Mouse (Mus musculus): ENCODE results near the gene Phf21a. TPM values are rescaled to one million over a fixed set of nuclear protein-coding genes. Genes with fewer than 3 reads are reported as not detected.
"Not testable (repeated sequence)": the region's sequence is repeated elsewhere in the genome, so short reads cannot be mapped to it uniquely, and the experiment has no call there.

Phf21a gene
- polyA plus RNA-seq, 2 experiments = 1.8 to 4.7 TPM

DNA sequence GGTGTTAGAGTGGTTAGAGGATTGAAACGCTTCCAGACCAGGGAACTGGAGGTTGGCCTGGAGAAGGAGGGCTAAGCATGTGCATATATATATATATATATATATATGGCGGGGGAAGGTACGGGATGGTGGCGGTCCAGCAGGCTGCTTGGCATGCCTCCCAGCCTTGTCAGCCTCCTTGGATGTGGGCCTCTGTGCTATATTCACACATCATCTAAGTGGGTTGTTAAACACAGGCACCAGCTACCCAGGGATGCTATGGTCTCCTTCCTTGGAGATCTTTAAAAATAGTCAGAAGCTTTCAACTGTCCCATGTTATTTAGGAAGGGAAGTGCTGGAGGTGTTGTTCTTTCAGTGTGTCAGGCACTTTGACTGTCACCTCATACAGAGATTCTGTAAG, 3.1 kb upstream of the Phf21a start:
- ATAC-seq (ENCODE audit: insufficient read depth) = no peak
- whole genome bisulfite sequencing (ENCODE audit: insufficient replicate concordance) = 72% methylated on average over 4 of the region's 4 CpGs
- Histone ChIP-seq H3K27ac (no peak overlapping the region), H3K4me2 (ENCODE audit: low read depth) (no peak overlapping the region), H3K9me3 (ENCODE audit: control insufficient read depth, low read length) (no peaks in the 10 kb centered on the region), H3K27me3 (ENCODE audit: control insufficient read depth, insufficient read depth, low read length) (no peaks in the 10 kb centered on the region; the same call in 1 of the 2 replicates), H3K4me3 (ENCODE audit: insufficient read depth in 1 of 2, low read depth in 2 of 2, low read length in 2 of 2) (no peak overlapping the region), H3K36me3 (replicated peaks; ENCODE audit: control insufficient read depth, insufficient read depth, low read depth) (no peaks in the 10 kb centered on the region), H3K9ac (replicated peaks) (no peak overlapping the region), H3K4me1 (replicated peaks; ENCODE audit: control insufficient read depth in 2 of 2, insufficient read depth in 2 of 2, low read length in 1 of 2) (no peaks in the 10 kb centered on the region)
- TF ChIP-seq EP300 (IDR thresholded peaks at IDR 0.05; ENCODE audit: low read depth) (no peak), CTCF (IDR thresholded peaks at IDR 0.05; ENCODE audit: low read depth) (no peak)
- no peak for DNase-seq (ENCODE audit: low read depth in 3 of 3, low spot score in 3 of 3)

- not testable (repeated sequence) for ATAC-seq (ENCODE audit: insufficient read depth); H3K4me3 ChIP-seq (ENCODE audit: insufficient read depth in 1 of 2, low read depth in 2 of 2, low read length in 2 of 2); H3K4me1 ChIP-seq (replicated peaks; ENCODE audit: control insufficient read depth in 2 of 2, insufficient read depth in 2 of 2, low read length in 1 of 2); H3K36me3 ChIP-seq (replicated peaks; ENCODE audit: control insufficient read depth, insufficient read depth, low read depth); H3K27ac ChIP-seq; H3K9ac ChIP-seq (replicated peaks); H3K27me3 ChIP-seq (ENCODE audit: control insufficient read depth, insufficient read depth, low read length); H3K4me2 ChIP-seq (ENCODE audit: low read depth); DNase-seq (ENCODE audit: low read depth in 3 of 3, low spot score in 3 of 3); H3K9me3 ChIP-seq (ENCODE audit: control insufficient read depth, low read length)
- WGBS (ENCODE audit: insufficient replicate concordance) = 56% methylated on average over 2 of the region's 2 CpGs
Observed at GRCm38 (mm10) chr2:92093503-92093902, 586 bp downstream of the Phf21a start.

GRCm38 (mm10) chr2:92094078-92094477, 1.2 kb downstream of the Phf21a start:
- TF ChIP-seq EP300 (IDR thresholded peaks at IDR 0.05; ENCODE audit: low read depth) = no peak
- no peak for TF ChIP-seq CTCF (IDR thresholded peaks at IDR 0.05; ENCODE audit: low read depth)
- Histone ChIP-seq H3K4me2 (ENCODE audit: low read depth) (no peak overlapping the region), H3K4me3 (ENCODE audit: insufficient read depth in 1 of 2, low read depth in 2 of 2, low read length in 2 of 2) (no peak overlapping the region), H3K4me1 (replicated peaks; ENCODE audit: control insufficient read depth in 2 of 2, insufficient read depth in 2 of 2, low read length in 1 of 2) (no peaks in the 10 kb centered on the region), H3K36me3 (replicated peaks; ENCODE audit: control insufficient read depth, insufficient read depth, low read depth) (no peaks in the 10 kb centered on the region), H3K9ac (replicated peaks) (no peak overlapping the region), H3K9me3 (ENCODE audit: control insufficient read depth, low read length) (no peaks in the 10 kb centered on the region), H3K27ac (no peak overlapping the region), H3K27me3 (ENCODE audit: control insufficient read depth, insufficient read depth, low read length) (no peaks in the 10 kb centered on the region; the same call in 1 of the 2 replicates)
- DNase-seq (ENCODE audit: low read depth in 3 of 3, low spot score in 3 of 3) (no peak), ATAC-seq (ENCODE audit: insufficient read depth) (no peak)
- 57% methylated on average over 8 of the region's 8 CpGs for WGBS (ENCODE audit: insufficient replicate concordance)

- Histone ChIP-seq H3K36me3 (replicated peaks; ENCODE audit: control insufficient read depth, insufficient read depth, low read depth) (no peaks in the 10 kb centered on the region), H3K9me3 (ENCODE audit: control insufficient read depth, low read length) (no peaks in the 10 kb centered on the region), H3K27ac (no peak overlapping the region), H3K4me1 (replicated peaks; ENCODE audit: control insufficient read depth in 2 of 2, insufficient read depth in 2 of 2, low read length in 1 of 2) (no peaks in the 10 kb centered on the region), H3K9ac (replicated peaks) (no peak overlapping the region), H3K27me3 (ENCODE audit: control insufficient read depth, insufficient read depth, low read length) (no peaks in the 10 kb centered on the region), H3K4me3 (ENCODE audit: insufficient read depth in 1 of 2, low read depth in 2 of 2, low read length in 2 of 2) (no peak overlapping the region), H3K4me2 (ENCODE audit: low read depth) (no peak overlapping the region)
- no peak for DNase-seq (ENCODE audit: low read depth in 3 of 3, low spot score in 3 of 3)
- TF ChIP-seq EP300 (IDR thresholded peaks at IDR 0.05; ENCODE audit: low read depth) (no peak), CTCF (IDR thresholded peaks at IDR 0.05; ENCODE audit: low read depth) (no peak)
- WGBS (ENCODE audit: insufficient replicate concordance) = 46% methylated on average over 6 of the region's 6 CpGs
- ATAC-seq (ENCODE audit: insufficient read depth) = no peak
Observed at GRCm38 (mm10) chr2:92100768-92101167, 7.9 kb downstream of the Phf21a start.

GRCm38 (mm10) chr2:92124523-92124922, 31.6 kb downstream of the Phf21a start:
- H3K4me1 ChIP-seq (replicated peaks; ENCODE audit: control insufficient read depth in 2 of 2, insufficient read depth in 2 of 2, low read length in 1 of 2) = peaks cover 0 to 3% of the 10 kb centered on the region in 2 experiments; a peak in 1 of 4 replicates
- no peaks in the 10 kb centered on the region for H3K27me3 ChIP-seq (ENCODE audit: control insufficient read depth, insufficient read depth, low read length)
- 32% methylated on average over 5 of the region's 5 CpGs for WGBS (ENCODE audit: insufficient replicate concordance)
- DNase-seq (ENCODE audit: low read depth in 3 of 3, low spot score in 3 of 3) (no peak), ATAC-seq (ENCODE audit: insufficient read depth) (no peak)
- no peaks in the 10 kb centered on the region for H3K9me3 ChIP-seq (ENCODE audit: control insufficient read depth, low read length)
- no peak overlapping the region for H3K9ac ChIP-seq (replicated peaks)
- H3K27ac ChIP-seq = no peak overlapping the region
- TF ChIP-seq CTCF (IDR thresholded peaks at IDR 0.05; ENCODE audit: low read depth) (no peak), EP300 (IDR thresholded peaks at IDR 0.05; ENCODE audit: low read depth) (no peak)
- H3K36me3 ChIP-seq (replicated peaks; ENCODE audit: control insufficient read depth, insufficient read depth, low read depth) = no peaks in the 10 kb centered on the region
- no peak overlapping the region for H3K4me3 ChIP-seq (ENCODE audit: insufficient read depth in 1 of 2, low read depth in 2 of 2, low read length in 2 of 2)
- no peak overlapping the region for H3K4me2 ChIP-seq (ENCODE audit: low read depth)
